Mouse (Mus musculus) midbrain, embryonic 10.5 days (tissue): ENCODE results near the gene Mrpl36. TPM values are rescaled to one million over a fixed set of nuclear protein-coding genes. Genes with fewer than 3 reads are reported as not detected.

ENCODE experiments used
- DNase-seq: peaks from one replicate; pipeline ENCODE4 v3.0.0-alpha.2; 2017; ENCODE audit warnings: low spot score
- H3K27ac ChIP-seq: fragments of 300-500 bp; sonication (generic); replicated peaks from 2 replicates; pipeline ENCODE4 v1.5.1; 2016; ENCODE audit warnings: mild to moderate bottlenecking
- H3K27me3 ChIP-seq: fragments of 300-500 bp; sonication (generic); 2 replicates; pipeline ENCODE4 v1.6.1; 2016; ENCODE audit warnings: low read depth, mild to moderate bottlenecking; ENCODE audit not compliant: poor library complexity, severe bottlenecking
- H3K36me3 ChIP-seq: fragments of 300-500 bp; sonication (generic); 2 replicates; pipeline ENCODE4 v1.6.1; 2016; ENCODE audit warnings: mild to moderate bottlenecking, moderate library complexity
- H3K4me1 ChIP-seq: fragments of 300-500 bp; sonication (generic); 2 replicates; pipeline ENCODE4 v1.6.1; 2016
- H3K4me3 ChIP-seq: fragments of 300-500 bp; sonication (generic); 2 replicates; pipeline ENCODE4 v1.5.1; 2016; ENCODE audit warnings: mild to moderate bottlenecking, moderate library complexity
- H3K9me3 ChIP-seq: fragments of 300-500 bp; sonication (generic); replicated peaks from 2 replicates; pipeline ENCODE4 v1.6.1; 2016; ENCODE audit warnings: mild to moderate bottlenecking
- WGBS: fragments of 180-500 bp; shearing (Covaris S2); methylation state at CpG from one replicate; pipeline ENCODE4 v1.1.7; 2016; 5-methylcytosine and 5-hydroxymethylcytosine counted together
- polyA plus RNA-seq: library from polyadenylated mRNA; unstranded; fragments of >200 nt; fragmentation: Nextera tagmentation; extraction: Ambion mirVana; gene quantifications from 2 replicates; pipeline ENCODE4 v1.2.1, GENCODE M21; 2016

Gene Mrpl36
- polyA plus RNA-seq, 1 experiment from 2014 or later: 149 TPM

- 89% methylated on average over 9 of the region's 9 CpGs for WGBS
- H3K27ac ChIP-seq: no peak overlapping the region
- H3K27me3 ChIP-seq: no peaks in the 10 kb centered on the region
- no peaks in the 10 kb centered on the region for H3K9me3 ChIP-seq
- H3K4me1 ChIP-seq: peaks cover 9% of the 10 kb centered on the region
- no peak overlapping the region for H3K4me3 ChIP-seq
- no peak for DNase-seq
- no peaks in the 10 kb centered on the region for H3K36me3 ChIP-seq
Measured at GRCm38 (mm10) chr13:73350741-73351140, 22.4 kb downstream of the Mrpl36 start.

GRCm38 (mm10) chr13:73351910-73352309 lies 23.6 kb downstream of the Mrpl36 start:
- Histone ChIP-seq H3K27me3 (no peaks in the 10 kb centered on the region), H3K36me3 (no peaks in the 10 kb centered on the region), H3K4me3 (no peak overlapping the region), H3K4me1 (peaks cover under 1% of the 10 kb centered on the region; the same call in 1 of the 2 replicates), H3K27ac (no peak overlapping the region), H3K9me3 (no peaks in the 10 kb centered on the region)
- WGBS: 72% methylated on average over 3 of the region's 3 CpGs
- DNase-seq: no peak

GRCm38 (mm10) chr13:73352491-73352890 lies 24.2 kb downstream of the Mrpl36 start:
- Histone ChIP-seq H3K4me1 (no peaks in the 10 kb centered on the region), H3K27ac (no peak overlapping the region), H3K9me3 (no peaks in the 10 kb centered on the region), H3K27me3 (no peaks in the 10 kb centered on the region), H3K4me3 (no peak overlapping the region), H3K36me3 (no peaks in the 10 kb centered on the region)
- DNase-seq: no peak

GRCm38 (mm10) chr13:73357106-73357505 lies 28.8 kb downstream of the Mrpl36 start:
- Histone ChIP-seq H3K27me3 (no peaks in the 10 kb centered on the region), H3K9me3 (no peaks in the 10 kb centered on the region), H3K4me1 (no peaks in the 10 kb centered on the region), H3K27ac (no peak overlapping the region), H3K36me3 (no peaks in the 10 kb centered on the region), H3K4me3 (no peak overlapping the region)
- 92% methylated on average over 3 of the region's 3 CpGs for WGBS
- no peak for DNase-seq

GRCm38 (mm10) chr13:73373367-73373766 lies 45.1 kb downstream of the Mrpl36 start:
- H3K4me3 ChIP-seq: no peak overlapping the region
- peaks cover 10% of the 10 kb centered on the region for H3K4me1 ChIP-seq
- H3K36me3 ChIP-seq: no peaks in the 10 kb centered on the region
- H3K27ac ChIP-seq: no peak overlapping the region
- H3K9me3 ChIP-seq: no peaks in the 10 kb centered on the region
- H3K27me3 ChIP-seq: no peaks in the 10 kb centered on the region
- DNase-seq: no peak
- 83% methylated on average over 4 of the region's 4 CpGs for WGBS

- WGBS: 65% methylated on average over 2 of the region's 2 CpGs
- H3K36me3 ChIP-seq: no peaks in the 10 kb centered on the region
- H3K9me3 ChIP-seq: no peaks in the 10 kb centered on the region
- no peaks in the 10 kb centered on the region for H3K27me3 ChIP-seq
- no peak for DNase-seq
- H3K4me3 ChIP-seq: no peak overlapping the region
- peaks cover 10% of the 10 kb centered on the region for H3K4me1 ChIP-seq
- H3K27ac ChIP-seq: 0 out of 2 replicates have a peak overlapping the region, but pooled peaks have one; percentile 46
Measured at GRCm38 (mm10) chr13:73374612-73375011, 46.3 kb downstream of the Mrpl36 start.

- H3K27me3 ChIP-seq: no peaks in the 10 kb centered on the region
- WGBS: 91% methylated on average over 9 of the region's 9 CpGs
- H3K4me1 ChIP-seq: peaks cover 10% of the 10 kb centered on the region
- H3K4me3 ChIP-seq: no peak overlapping the region
- H3K9me3 ChIP-seq: no peaks in the 10 kb centered on the region
- no peak overlapping the region for H3K27ac ChIP-seq
- no peak for DNase-seq
- no peaks in the 10 kb centered on the region for H3K36me3 ChIP-seq
Measured at GRCm38 (mm10) chr13:73377637-73378036, 49.3 kb downstream of the Mrpl36 start.

Other genes starting within 250 kb of the Mrpl36 start
- gene Irx4, start 68.0 kb upstream of the Mrpl36 start, polyA plus RNA-seq: 1.3 and 1.7 TPM in 2 replicates
- gene Ndufs6, start within 50 bp of the Mrpl36 start, polyA plus RNA-seq: 386 and 389 TPM in 2 replicates
- gene Lpcat1, start 138.7 kb downstream of the Mrpl36 start, polyA plus RNA-seq: 65.3 and 66.6 TPM in 2 replicates
- 0.10 and 0.11 TPM in 2 replicates for gene Slc6a3, start 208.2 kb downstream of the Mrpl36 start, polyA plus RNA-seq